Mouse (Mus musculus) gastrocnemius, postnatal 14 days (tissue): ENCODE results near the gene Fez1. TPM values are rescaled to one million over a fixed set of nuclear protein-coding genes. Genes with fewer than 3 reads are reported as not detected.

Experiments used
- total RNA-seq, 2 experiments: library from RNA; stranded (reverse); gene quantifications; 2 replicates each; pipeline ENCODE4 v1.2.3; 2021

The Fez1 gene
- total RNA-seq, 2 experiments from 2014 or later = 2.3 to 3.7 TPM

Other genes starting within 250 kb of the Fez1 start
- not detected for gene Gm17689, start 239.2 kb upstream of the Fez1 start, total RNA-seq
- gene A630095E13Rik, start 178.5 kb upstream of the Fez1 start, total RNA-seq = not detected
- not detected for gene Acrv1, start 128.6 kb upstream of the Fez1 start, total RNA-seq
- 1 to 10 TPM; 1.4 to 2.1 TPM for gene Chek1, start 94.8 kb upstream of the Fez1 start, total RNA-seq
- gene Stt3a, start 54.2 kb upstream of the Fez1 start, total RNA-seq = 10 to 100 TPM; 51.7 to 69.5 TPM
- 10 to 100 TPM; 51.7 to 56.9 TPM for gene Ei24, start 24.5 kb upstream of the Fez1 start, total RNA-seq